Mouse (Mus musculus) heart, postnatal 0 days (tissue): ENCODE data around the gene Nfe2l3.

Experiments used
- CTCF ChIP-seq: IDR thresholded peaks from 2 replicates; pipeline ENCODE4 v1.5.1; 2016; ENCODE audit warnings: antibody characterized with exemption, control low read depth, low read depth
- EP300 ChIP-seq: IDR thresholded peaks from 2 replicates; pipeline ENCODE4 v1.6.1; 2016; ENCODE audit warnings: antibody characterized with exemption, low read depth

GRCm38 (mm10) chr6:51391816-51392490 is 40.5 kb upstream of the Nfe2l3 start:
- no peak for TF ChIP-seq CTCF
- TF ChIP-seq EP300: no peak
